Mouse (Mus musculus) liver, postnatal 0 days (tissue): ENCODE data around the gene Plcl2.

Experiments used
- CTCF ChIP-seq: sonication (generic); IDR thresholded peaks from 2 replicates; pipeline ENCODE4 v1.5.1; 2016; ENCODE audit warnings: antibody characterized with exemption, low read depth
- EP300 ChIP-seq: IDR thresholded peaks from 2 replicates; pipeline ENCODE4 v1.6.1; 2016; ENCODE audit warnings: antibody characterized with exemption, low read depth, mild to moderate bottlenecking

DNA sequence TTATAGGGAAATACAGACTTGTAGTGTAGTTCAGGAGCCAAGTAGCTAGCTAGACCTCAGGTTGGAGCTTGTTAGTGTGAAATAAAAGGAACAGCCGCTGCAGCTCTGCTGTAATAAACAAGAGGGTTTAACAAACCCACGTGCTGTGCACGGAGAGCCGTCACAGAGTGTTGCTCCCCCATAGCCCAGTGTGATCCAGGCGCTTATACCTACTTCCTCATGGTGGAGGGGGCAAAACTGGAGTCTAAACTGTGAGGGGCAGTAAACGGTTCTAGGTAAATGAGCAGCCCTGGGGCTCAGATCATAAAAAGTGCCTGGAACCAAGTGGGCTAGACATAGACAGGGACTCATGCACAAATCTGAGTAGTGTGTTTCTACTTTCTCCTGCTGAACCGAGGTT lies 165.4 kb downstream of the Plcl2 start:
- TF ChIP-seq CTCF (no peak), EP300 (no peak)
